Mouse (Mus musculus): Measurements from ENCODE around the gene Fam71e1.
A peak's percentile ranks its signal among the peaks of the same experiment; 100 is the strongest.

The Fam71e1 gene

DNA sequence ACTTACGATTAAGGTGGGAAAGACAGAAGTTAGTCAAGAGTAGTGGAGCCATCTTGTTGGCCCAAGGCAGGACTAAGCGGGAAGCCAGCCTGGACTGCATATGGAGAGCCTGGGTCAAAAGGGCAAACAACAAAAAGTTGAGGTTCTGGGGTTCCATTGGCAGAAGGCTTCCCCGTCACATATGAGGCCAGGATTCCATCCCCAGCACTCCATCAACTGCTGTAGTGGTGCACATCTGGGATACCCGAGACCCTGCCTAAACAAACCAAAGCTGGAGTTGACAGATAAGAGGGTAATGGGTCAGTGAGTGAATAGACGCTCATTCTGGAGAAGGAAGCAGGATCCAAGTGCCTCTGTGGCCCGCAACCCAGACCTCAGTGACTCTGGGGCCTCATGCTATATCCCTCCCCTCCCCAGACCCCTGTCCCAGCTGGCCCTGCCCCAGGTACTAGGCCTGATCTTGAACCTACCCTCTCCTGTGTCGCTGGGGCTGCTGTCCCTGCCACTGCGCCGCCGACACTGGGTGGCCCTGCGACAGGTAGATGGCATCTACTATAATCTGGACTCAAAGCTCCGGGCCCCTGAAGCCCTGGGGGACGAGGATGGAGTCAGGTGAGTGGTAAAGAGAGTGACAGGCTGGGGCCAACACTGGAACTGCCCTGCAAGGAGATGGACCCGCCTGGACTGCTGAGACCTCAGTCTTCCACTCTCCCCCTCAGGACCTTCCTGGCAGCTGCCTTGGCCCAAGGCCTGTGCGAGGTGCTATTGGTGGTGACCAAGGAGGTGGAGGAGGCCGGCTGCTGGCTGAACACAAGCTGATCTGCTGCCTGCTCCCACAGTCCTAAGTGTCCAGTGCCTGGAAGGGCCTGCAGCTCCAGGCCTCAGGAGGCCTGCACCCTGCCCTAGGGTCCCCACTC, 25.4 kb upstream of the Fam71e1 start:
- DNase-seq (ENCODE audit: low spot score in 2 of 2): peak in 1 of 2 experiments; percentile 20

DNA sequence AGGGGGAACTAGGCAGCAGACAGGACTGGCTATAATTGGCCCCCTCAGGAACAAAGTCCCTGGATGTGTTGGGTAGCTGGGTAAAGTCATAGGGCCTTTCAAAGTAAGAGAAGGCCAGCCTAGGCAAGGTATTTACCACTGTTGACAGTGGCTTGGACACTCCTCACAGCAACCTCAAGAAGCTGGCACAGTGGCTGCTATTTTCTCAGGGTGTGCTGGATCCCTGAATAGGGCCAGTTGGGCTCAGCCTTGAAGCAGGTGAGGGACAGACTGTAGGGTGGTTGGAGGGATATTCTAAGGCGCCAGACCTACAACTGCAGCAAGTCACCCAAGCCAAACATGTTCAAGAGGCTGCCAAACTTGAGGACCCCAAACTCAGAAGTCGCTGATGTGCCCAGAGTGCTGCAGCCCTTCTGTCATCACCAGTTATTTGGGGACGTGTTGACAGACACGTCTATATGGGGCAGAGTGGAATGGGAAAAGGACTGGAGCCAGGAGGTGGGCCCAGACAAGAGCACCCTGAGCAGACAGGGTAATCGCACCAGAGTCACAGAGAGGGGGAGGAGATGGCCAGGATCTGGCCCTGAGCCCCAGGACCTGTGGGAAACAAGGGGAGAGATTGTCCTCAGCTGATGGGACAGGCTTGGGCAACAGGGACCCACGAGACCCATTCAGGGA, 24.4 kb upstream of the Fam71e1 start:
- no peak for DNase-seq (ENCODE audit: low spot score in 2 of 2)

DNA sequence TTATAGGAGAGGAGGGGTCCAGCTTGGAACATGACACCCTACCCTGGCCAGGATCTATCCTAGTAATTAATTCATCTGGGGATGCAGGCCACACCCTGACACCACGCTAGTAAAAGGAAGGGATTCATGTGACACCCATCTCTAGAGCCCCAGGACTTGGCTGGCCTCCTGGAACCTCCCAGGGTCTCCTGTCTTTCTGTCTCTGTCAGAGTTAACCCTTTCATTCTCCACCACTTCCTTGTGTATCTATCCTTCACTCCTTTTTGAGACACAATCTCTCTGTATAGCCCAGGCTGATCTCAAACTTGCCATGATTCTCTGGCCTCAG, 23.9 kb upstream of the Fam71e1 start:
- no peak for DNase-seq (ENCODE audit: low spot score in 2 of 2)

DNA sequence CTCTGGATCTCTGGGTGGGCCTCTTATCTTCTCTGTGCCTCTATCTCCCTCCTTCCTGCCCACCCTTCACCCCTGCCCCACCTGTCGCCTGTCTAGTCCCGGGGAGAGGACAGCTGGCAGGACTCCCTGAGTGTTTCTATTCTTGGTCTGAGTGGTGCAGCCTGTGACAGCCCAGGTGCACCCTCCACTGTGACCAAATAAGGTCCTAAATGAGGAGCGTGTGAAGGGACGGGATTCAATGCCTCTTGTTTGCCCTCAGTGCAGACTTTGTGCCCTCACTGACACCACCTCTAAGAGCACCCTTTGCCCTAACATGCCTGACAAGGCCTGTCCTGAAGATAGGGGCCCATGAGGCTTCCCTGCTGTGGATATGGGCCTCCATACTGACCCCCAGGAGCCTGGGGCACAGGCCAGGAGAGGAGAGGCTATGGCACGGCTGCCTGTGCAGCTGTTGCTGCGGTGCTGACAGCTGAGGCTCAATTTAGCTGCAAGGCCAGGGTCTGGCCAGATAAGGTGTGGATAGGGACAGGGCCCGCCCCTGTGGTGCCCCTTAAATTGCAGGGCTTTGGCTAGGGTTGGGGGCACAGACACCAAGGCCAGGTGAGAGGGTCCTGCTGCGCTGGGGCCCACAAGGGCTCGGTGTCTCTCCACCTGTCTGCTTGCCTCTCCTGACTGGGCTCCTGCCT, 23.3 kb upstream of the Fam71e1 start:
- DNase-seq (ENCODE audit: low spot score in 2 of 2): peak in 1 of 2 experiments; percentile 16

DNA sequence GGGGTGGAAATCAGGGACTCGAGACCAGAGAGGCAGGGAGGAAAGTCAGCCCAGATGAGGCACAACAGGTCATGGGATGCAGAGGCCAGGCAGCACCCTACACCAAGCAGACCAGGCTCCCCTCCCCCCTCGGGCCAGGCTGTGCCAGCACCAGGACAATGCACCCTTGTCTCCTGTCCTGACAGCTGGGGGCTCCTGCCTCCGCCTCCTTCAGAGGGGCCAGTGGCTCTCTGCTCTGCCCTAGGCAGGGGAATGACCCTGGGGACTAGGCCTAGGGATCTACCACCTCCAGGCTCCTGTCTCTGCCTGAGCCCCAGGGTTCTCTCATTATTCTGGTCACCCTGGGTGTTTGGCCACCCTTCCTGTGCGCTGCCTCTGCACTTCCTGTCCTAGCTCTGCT, 22.0 kb upstream of the Fam71e1 start:
- peak in 1 of 2 experiments; percentile 18 for DNase-seq (ENCODE audit: low spot score in 2 of 2)

DNA sequence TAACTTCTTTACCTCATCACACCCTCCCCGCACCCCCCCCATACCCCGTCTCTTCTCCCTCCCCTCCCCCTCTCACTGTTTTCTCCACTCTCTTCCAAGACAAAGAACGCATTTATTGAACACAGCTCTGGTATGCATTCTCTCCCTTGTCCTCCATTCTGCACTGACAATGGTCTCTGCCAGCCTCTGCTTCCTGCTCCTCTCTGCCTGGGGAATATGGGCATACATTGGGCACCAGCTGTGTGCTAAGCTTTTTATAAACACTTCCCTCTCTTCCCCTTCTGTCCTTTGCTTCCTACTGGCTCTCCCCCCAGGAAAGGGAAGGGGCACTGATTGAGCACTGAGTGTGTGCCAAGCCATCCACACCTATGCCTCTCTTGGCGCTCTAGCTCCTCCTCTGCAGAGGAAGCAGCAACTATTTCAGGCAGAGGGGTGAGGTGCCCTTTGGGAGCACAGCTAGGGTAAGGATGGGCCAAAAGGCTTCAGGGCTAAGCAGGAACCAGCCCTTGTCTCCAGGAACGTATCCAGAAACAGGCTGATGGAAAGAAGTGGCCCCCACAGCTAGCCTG, 21.3 kb upstream of the Fam71e1 start:
- no peak for DNase-seq (ENCODE audit: low spot score in 2 of 2)

DNA sequence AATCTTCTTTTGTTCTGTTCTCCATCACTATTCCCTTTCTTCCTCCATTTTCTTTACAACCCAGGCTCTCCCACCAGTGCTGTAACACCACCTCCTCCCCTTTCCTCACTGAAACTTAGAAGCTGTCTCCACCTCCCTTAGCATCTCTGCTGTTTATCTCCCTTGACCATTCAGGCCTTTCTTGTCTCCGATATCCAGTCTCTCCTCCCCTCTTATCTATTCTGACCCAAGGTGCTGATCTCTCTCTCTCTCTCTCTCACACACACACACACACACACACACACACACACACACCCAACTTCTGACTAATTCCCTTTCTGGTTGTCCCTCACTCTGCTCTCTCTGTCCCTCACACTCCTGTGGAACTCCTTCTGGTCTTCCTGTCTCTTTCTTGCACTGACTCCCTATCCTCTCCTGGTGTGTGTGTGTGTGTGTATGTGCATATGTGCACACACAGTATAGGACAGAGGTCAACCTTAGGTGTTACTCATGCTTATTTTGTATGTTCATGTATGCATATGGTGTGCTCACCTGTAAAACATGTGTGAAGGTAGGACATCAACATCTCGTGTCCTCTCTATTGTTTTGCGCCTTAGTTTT, 13.4 kb upstream of the Fam71e1 start:
- DNase-seq (ENCODE audit: low spot score in 2 of 2): no peak

DNA sequence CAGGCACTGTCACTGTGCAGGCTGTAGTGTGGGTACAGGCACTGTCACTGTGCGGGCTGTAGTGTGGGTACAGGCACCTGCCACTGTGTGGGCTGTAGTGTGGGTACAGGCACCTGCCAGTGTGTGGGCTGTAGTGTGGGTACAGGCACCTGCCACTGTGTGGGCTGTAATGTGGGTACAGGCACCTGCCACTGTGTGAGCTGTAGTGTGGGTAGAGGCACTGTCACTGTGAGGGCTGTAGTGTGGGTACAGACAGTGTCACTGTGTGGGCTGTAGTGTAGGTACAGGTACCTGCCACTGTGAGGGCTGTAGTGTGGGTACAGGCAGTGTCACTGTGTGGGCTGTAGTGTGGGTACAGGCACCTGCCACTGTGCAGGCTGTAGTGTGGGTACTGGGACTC, 12.3 kb upstream of the Fam71e1 start:
- DNase-seq (ENCODE audit: low spot score in 2 of 2): no peak

DNA sequence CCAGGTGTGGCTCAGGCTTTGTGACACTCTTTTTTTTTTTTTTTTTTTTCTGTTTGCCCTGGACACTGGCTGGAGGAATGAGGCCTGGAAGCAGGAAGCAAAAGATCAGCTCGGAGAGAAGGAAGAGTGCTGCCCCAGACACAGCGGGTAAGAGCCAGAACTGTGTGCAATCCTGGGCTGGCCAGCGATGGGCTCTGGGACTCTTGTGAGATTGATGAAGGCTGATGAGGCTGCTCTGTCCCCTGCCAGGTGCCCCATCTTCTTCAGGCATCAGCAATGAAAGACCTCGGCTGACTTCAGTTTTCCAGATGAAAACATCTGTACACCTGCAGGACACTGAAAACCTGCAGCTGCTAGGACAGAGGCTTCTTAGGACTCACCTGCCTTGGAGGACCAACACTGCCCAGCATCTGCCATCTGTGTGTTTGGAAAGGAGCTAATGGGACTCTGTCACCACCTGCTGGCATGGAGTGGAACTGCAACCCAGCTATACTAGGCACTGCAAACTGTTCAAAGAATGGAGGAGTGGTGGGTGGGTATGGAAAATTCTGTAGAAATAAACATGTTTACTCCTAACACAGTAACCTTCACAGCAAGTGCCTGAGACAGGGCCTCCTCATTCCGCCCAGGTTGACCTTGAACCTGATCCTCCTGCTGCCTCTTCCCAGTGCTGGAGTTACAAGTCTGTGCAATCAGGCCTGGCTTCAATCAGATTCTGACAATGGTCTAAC, 11.4 kb upstream of the Fam71e1 start:
- peak; percentile 80 to 87 for DNase-seq (ENCODE audit: low spot score in 2 of 2)

DNA sequence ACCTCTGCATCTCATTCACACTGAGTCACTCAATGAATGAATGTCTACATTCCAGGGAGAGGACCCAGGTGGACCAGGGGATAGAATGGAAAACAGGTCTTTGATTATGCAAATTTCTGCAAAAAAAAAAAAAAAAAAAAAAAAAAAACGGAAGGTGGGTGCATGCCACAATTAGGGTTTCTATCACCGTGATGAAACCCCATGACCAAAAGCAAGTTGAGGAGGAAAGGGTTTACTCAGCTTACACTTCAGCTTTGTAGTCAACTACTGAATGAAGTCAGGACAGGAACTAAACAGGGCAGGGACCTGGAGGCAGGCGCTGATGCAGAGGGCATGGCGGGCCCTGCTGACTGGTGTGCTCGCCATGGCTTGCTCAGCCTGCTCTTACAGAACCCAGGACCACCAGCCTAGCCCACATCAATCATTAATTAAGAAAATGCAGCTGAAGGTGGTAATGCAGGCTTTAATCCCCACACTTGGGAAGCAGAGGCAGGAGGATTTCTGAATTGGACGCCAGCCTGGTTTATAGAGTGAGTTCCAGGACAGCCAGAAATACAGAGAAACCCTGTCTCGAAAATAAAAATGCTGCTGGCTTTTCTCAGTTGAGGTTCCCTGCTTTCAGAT, 10.7 kb upstream of the Fam71e1 start:
- no peak for DNase-seq (ENCODE audit: low spot score in 2 of 2)

DNA sequence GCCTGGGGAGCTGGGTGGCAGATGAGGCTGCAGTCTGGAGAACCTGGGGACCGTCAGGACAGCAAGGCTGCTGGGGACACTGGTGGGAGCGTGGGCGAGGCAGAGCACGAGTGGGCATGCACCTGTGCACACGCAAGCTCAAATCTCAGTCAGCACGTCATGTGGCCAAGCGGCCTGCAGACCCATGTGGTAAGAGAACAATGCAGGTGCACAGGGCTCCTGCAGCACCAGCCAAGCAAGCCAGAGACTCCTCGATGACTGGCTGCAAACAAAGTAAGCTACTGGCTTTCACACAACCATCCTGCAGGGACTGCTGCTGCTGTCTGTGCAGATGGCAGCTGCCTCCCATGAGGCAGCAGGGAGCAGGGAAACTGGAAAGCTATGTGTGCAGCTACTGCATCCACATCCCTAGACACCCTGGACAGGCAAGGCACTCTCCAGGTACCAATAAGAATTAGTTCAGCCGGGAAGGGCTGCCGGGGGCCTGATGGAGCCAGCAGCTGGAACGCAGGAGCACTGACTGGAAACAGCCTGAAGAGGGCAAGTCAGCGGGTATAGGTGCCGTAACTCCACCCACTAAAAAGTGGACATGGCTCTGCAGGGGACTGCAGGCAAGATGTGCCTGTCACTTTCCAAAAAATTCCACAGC, 9.3 kb upstream of the Fam71e1 start:
- no peak for DNase-seq (ENCODE audit: low spot score in 2 of 2)

DNA sequence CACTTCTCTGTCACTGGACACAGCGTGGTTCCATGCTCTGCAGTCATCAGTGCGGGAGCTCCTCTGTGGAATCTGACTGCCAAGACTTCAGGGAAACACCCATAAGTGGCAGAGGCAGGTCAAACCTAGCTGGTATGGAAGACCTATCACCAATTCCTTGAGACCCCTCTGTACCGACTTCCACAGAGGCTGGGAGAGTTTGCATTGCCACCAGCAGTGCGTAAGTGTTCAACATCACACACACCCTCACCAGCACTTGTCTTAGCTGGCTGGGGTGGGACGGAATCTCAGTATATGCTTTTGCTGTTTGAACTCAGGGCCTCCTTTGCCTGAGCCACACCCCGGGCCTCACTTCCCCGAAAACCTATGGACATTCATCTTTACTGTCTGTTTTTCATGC, 8.4 kb upstream of the Fam71e1 start:
- DNase-seq (ENCODE audit: low spot score in 2 of 2): no peak

DNA sequence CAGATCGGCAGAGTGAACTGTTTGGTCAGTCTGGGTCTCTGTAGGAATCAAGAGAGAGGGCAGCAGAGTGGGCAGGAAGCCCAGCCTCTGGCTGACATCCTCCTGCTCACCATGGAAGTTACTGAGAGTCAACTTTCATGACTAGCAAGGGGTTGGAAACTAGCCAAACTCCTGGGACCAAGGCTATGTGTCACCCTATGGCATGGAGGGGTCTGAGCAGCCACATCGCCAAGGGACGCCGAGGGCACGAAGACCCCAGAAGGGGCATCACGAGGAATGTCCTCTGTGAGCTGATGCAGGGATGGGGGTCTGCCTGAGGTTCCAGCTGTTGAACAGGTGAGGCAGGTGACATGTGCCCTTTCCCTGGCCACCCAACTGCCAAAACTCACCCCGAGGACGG, 7.8 kb upstream of the Fam71e1 start:
- DNase-seq (ENCODE audit: low spot score in 2 of 2): no peak

DNA sequence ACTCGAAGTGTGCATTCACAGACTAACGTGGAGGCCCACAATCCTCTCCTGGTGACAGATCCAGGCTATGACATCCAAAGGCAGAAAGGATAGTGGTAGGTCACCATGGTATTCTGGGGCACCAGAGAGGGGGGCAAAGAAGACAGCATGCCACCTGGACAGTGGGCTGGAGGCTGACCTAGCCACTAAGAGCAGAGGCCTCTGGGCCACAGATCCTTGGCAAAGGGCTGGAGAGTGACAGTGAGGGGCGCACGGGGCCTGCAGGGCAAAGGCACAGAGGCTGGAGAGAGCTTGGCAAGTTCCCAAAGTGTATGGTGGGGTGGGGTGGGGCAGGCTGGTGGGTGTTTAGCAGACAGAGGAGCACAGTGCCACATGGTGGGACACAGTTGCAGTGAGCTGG, 6.1 kb upstream of the Fam71e1 start:
- DNase-seq (ENCODE audit: low spot score in 2 of 2): no peak

DNA sequence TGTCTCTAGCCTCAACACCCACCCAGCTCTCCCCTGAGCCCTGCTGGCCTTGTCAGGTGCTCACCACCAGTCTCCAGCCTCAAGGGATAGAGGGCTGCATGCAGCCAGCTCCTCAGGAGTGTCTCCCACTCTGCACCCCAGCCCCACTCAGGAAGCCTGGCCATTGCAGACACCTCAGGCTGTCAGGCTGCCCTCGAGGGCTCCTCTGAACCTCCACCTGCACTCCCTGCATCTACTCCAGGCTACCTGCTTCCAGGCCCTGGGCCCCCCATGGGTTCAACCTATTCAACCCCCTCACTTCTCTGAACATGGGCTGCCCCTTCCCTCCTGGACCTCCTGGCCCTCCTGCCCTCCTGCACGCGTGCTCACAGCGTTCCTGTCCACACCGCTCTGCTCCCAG, 5.0 kb upstream of the Fam71e1 start:
- DNase-seq (ENCODE audit: low spot score in 2 of 2): no peak

DNA sequence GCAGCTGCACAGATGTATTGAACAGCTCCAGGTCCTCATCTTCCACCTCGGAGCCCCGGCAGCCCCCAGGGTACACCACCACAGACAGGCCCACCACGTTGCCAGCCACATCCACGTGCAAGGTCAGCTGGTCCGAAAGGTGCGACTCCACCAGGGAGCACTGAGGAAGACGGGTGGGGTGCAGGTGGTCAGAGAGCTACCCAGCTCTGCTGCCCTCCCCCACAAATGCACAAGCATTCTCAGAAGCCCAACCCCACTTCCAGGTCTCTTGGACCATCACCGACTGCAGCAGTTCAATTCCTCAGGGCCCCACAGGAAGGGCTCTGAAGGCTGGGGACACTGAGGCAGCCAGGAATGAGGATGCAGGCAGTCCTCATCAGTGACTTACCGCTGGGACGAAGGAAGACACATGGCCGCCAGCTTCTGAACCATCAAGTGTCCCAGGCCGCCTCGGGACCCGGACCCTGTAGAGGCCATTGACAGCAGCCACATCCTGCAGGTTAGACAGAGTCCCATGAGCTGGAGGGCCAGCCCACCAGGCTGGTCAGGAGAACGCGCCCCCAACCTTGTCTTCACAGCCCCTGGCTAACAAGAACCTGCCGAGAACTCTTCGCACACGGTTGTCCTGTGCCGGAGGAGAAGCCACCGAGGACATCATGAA, 4.1 kb upstream of the Fam71e1 start:
- DNase-seq (ENCODE audit: low spot score in 2 of 2): no peak

DNA sequence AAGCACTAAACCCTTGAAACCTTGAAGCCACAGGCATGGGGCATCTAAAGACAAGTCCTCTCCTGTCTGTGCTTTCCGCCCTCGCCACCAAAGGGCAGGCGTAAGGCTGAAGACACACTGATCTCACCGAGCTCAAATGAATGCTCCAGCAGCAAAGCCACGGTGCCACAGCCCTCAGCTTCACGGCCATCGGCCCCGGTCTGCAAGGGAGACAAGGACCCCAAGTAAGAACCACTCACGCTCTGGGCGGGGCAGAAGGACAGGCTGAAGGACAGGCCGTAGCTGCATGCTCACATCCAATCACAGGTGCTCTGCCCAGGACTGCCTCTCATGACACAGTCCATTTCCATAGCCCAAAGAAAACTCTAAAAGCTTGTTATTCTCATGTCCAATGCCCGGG, 1.7 kb upstream of the Fam71e1 start:
- no peak for DNase-seq (ENCODE audit: low spot score in 2 of 2)

DNA sequence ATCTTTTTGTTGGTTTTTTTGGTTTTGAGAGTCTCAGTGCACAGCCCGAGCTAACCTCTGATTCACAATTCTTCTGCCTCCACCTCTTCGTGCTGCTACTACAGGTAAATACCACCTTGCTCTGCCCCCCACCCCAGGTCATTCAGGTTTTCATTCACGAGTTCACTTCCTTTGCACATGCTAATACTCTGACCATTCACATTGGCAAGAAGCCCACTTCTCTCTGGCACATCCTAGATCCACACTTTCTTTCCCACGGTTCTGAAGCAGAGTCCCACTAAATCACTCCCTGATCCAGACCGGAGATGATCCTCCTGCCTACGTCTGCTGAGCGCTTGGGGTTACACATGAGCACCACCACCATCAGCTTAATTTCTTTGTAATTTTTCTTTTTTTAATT, 1.3 kb upstream of the Fam71e1 start:
- DNase-seq (ENCODE audit: low spot score in 2 of 2): no peak

DNA sequence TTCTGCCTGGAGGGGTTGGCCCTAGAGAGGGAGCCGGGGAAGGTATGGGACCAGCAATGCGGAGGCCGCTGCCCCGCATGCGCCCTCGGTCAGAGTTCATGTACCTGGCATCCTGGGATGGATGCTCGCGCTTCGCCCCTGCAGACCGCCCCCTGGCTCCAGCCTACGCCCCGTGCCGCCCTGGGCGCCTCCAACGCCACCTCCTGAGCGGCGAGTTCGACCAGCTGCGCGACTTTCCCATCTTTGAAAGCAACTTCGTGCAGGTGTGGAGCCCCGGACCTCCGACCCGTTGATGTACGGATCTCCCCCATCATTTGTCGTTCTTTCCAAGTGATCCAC, 359 bp downstream of the Fam71e1 start:
- no peak for DNase-seq (ENCODE audit: low spot score in 2 of 2)
